Mouse (Mus musculus) megakaryocyte, adult 5-6 weeks (primary cell): Measurements from ENCODE around the gene Trappc3l. TPM values are rescaled to one million over a fixed set of nuclear protein-coding genes. Genes with fewer than 3 reads are reported as not detected.

Experiments used
- total RNA-seq, 2 experiments: library from RNA; stranded (forward) in 1 of 2; stranded (reverse) in 1 of 2; fragments of 153-499, 151-499 nt in 1 of 2; fragments of 221-1000, 200-1000 nt in 1 of 2; gene quantifications; 2 replicates each; pipeline versions ENCODE4 v1.2.3 to v1.2.4; 2015 to 2017

Gene Trappc3l
- total RNA-seq, 2 experiments from 2014 or later: not detected

Other genes with a start within 250 kb of the Trappc3l start
- not detected in 2 replicates for gene Sult3a1, start 179.9 kb upstream of the Trappc3l start, total RNA-seq (2015)
- not detected in 2 replicates for gene Sult3a1, start 179.9 kb upstream of the Trappc3l start, total RNA-seq (2017)
- not detected in 2 replicates for gene Rsph4a, start 132.5 kb upstream of the Trappc3l start, total RNA-seq (2015)
- gene Rsph4a, start 132.5 kb upstream of the Trappc3l start, total RNA-seq (2017): not detected in 2 replicates
- gene Zup1, start 86.3 kb upstream of the Trappc3l start, total RNA-seq (2015): 51.8 and 52.0 TPM in 2 replicates
- gene Zup1, start 86.3 kb upstream of the Trappc3l start, total RNA-seq (2017): 54.8 and 77.0 TPM in 2 replicates
- gene Rwdd1, start 18.0 kb upstream of the Trappc3l start, total RNA-seq (2015): 150 and 163 TPM in 2 replicates
- 174 and 188 TPM in 2 replicates for gene Rwdd1, start 18.0 kb upstream of the Trappc3l start, total RNA-seq (2017)
- gene Calhm4, start 6.7 kb downstream of the Trappc3l start, total RNA-seq (2015): not detected in 2 replicates
- gene Calhm4, start 6.7 kb downstream of the Trappc3l start, total RNA-seq (2017): not detected in 2 replicates
- not detected in 2 replicates for gene Calhm5, start 58.9 kb downstream of the Trappc3l start, total RNA-seq (2015)
- gene Calhm5, start 58.9 kb downstream of the Trappc3l start, total RNA-seq (2017): not detected in 2 replicates
- gene Calhm6, start 90.4 kb downstream of the Trappc3l start, total RNA-seq (2015): 3.9 and 9.1 TPM in 2 replicates
- 3.0 and 4.7 TPM in 2 replicates for gene Calhm6, start 90.4 kb downstream of the Trappc3l start, total RNA-seq (2017)
- gene Dse, start 170.1 kb downstream of the Trappc3l start, total RNA-seq (2015): 21.7 and 26.5 TPM in 2 replicates
- gene Dse, start 170.1 kb downstream of the Trappc3l start, total RNA-seq (2017): 28.5 and 32.6 TPM in 2 replicates
- 46.6 and 50.1 TPM in 2 replicates for gene Tspyl1, start 244.6 kb downstream of the Trappc3l start, total RNA-seq (2015)
- gene Tspyl1, start 244.6 kb downstream of the Trappc3l start, total RNA-seq (2017): 52.3 and 60.5 TPM in 2 replicates